ENCODE assay signal across 7 mouse cellular contexts in genomic region chr9:115215830-115216701, GRCm38 (mm10).
A peak's percentile ranks its signal among the peaks of the same experiment; 100 is the strongest.
DNase-seq lines count a peak whose midpoint lies in the region; ATAC-seq lines count a peak whose summit lies in the region.

No protein-coding gene starts in this region.

- peak; percentile 84 for DNase-seq in R1 (ENCODE audit: low read depth, low spot score)
- DNase-seq in c-Kit-positive CD71-positive TER-119-positive erythroid progenitor cells, embryonic 14.5 days (ENCODE audit: low spot score): peak; percentile 63
- DNase-seq in lung, postnatal 10 days: peak; percentile 55
- no peak for DNase-seq in layer of hippocampus, adult 11-12 months (ENCODE audit: low spot score)
- DNase-seq in layer of hippocampus, postnatal 10 days (ENCODE audit: low spot score in 2 of 2): no peak
- no peak for DNase-seq in cerebellum, postnatal 14 days

- WGBS in kidney, embryonic 15.5 days: 24% methylated on average over 21 of the region's 21 CpGs

- H3K9me3 ChIP-seq in kidney, embryonic 15.5 days (replicated peaks): no peaks in the 10 kb centered on the region

- peak; percentile 81 for ATAC-seq in kidney, embryonic 15.5 days (replicated peaks; ENCODE audit: low FRiP score)

- H3K9ac ChIP-seq in kidney, embryonic 15.5 days: no peak overlapping the region

- peak overlapping the region; percentile 79 for H3K27ac ChIP-seq in kidney, embryonic 15.5 days

- H3K4me3 ChIP-seq in kidney, embryonic 15.5 days (replicated peaks): 0 out of 2 replicates have a peak overlapping the region, but pooled peaks have one; percentile 24

- H3K4me2 ChIP-seq in kidney, embryonic 15.5 days: peak overlapping the region; percentile 52

- peaks cover 12% of the 10 kb centered on the region for H3K27me3 ChIP-seq in kidney, embryonic 15.5 days

- peaks cover 28% of the 10 kb centered on the region for H3K4me1 ChIP-seq in kidney, embryonic 15.5 days

- no peaks in the 10 kb centered on the region for H3K36me3 ChIP-seq in kidney, embryonic 15.5 days

Comparison
In these comparisons a context has a peak if more than half of its experiments do, and no peak if none do; other contexts are left out.
1. DNase-seq: peak in R1 (single experiment), c-Kit-positive CD71-positive TER-119-positive erythroid progenitor cells, embryonic 14.5 days (single experiment) and lung, postnatal 10 days (single experiment); none in layer of hippocampus, adult 11-12 months (single experiment), layer of hippocampus, postnatal 10 days (0 of 2) and cerebellum, postnatal 14 days (0 of 2).